Mouse (Mus musculus): Measurements from ENCODE around the gene Spo11.

- TF ChIP-seq POLR2A (IDR thresholded peaks at IDR 0.05; ENCODE audit: control insufficient read depth, low read depth, low read length) (no peak), CTCF (IDR thresholded peaks at IDR 0.05; ENCODE audit: control insufficient read depth, insufficient read depth, insufficient replicate concordance, low read depth, low read length) (no peak)
These were observed 41.8 kb downstream of the Spo11 start for GRCm38 (mm10) chr2:173019322-173019721.

Data from testis, adult 2 months (tissue).